Mouse (Mus musculus): ENCODE measurements at regions not wholly inside any gene's neighbourhood (a gene's known extent, or its start where the extent isn't known, plus 50 kb on each side); places are given as distances from the start of the nearest gene placed in this dataset.

GRCm38 (mm10) chr16:73120568-73120967 lies 812.5 kb downstream of the Robo1 start:
- DNase-seq (ENCODE audit: low read depth, low spot score) = peak; percentile 35
- TF ChIP-seq CHD2 (IDR thresholded peaks at IDR 0.05; ENCODE audit: low read depth, low read length) (no peak), ZNF384 (IDR thresholded peaks at IDR 0.05; ENCODE audit: low read depth, low read length) (peak; percentile 93)
- no peaks in the 10 kb centered on the region for H3K36me3 ChIP-seq (ENCODE audit: control insufficient read depth, insufficient read depth, low read length, poor library complexity, severe bottlenecking)
- H3K9me3 ChIP-seq (ENCODE audit: control insufficient read depth, insufficient read depth, low read depth, low read length) = no peaks in the 10 kb centered on the region
- no peak overlapping the region for H3K9ac ChIP-seq (ENCODE audit: insufficient read depth, low read depth, low read length, poor library complexity, severe bottlenecking)
- H3K27ac ChIP-seq (ENCODE audit: insufficient read depth, low read depth, low read length, poor library complexity, severe bottlenecking) = no peak overlapping the region
- peaks cover 0 to 2% of the 10 kb centered on the region in 2 experiments; a peak in 2 of 4 replicates for H3K4me1 ChIP-seq (ENCODE audit: control insufficient read depth in 2 of 2, insufficient read depth in 2 of 2, low read length in 2 of 2, poor library complexity in 1 of 2)
- no peak overlapping the region for H3K4me3 ChIP-seq (ENCODE audit: insufficient read depth in 1 of 2, low read depth in 1 of 2, low read length in 2 of 2, poor library complexity in 1 of 2, severe bottlenecking in 1 of 2)
- in situ Hi-C loops (cut with MboI; ENCODE audit: low sequenced_read_pairs in 2 of 2, unreplicated experiment in 2 of 2) = no loop called here

- in situ Hi-C loops (cut with MboI; ENCODE audit: low sequenced_read_pairs in 2 of 2, unreplicated experiment in 2 of 2) = no loop called here
- H3K9me3 ChIP-seq (ENCODE audit: control insufficient read depth, insufficient read depth, low read depth, low read length) = no peaks in the 10 kb centered on the region
- TF ChIP-seq MAFK (IDR thresholded peaks at IDR 0.05; ENCODE audit: insufficient read depth, low read depth, low read length) = no peak
- no peak for DNase-seq (ENCODE audit: low read depth, low spot score)
- H3K9ac ChIP-seq (ENCODE audit: insufficient read depth, low read depth, low read length, poor library complexity, severe bottlenecking) = no peak overlapping the region
- no peaks in the 10 kb centered on the region for H3K36me3 ChIP-seq (ENCODE audit: control insufficient read depth, insufficient read depth, low read length, poor library complexity, severe bottlenecking)
- H3K4me3 ChIP-seq (ENCODE audit: insufficient read depth in 1 of 2, low read depth in 1 of 2, low read length in 2 of 2, poor library complexity in 1 of 2, severe bottlenecking in 1 of 2) = no peak overlapping the region
- no peak overlapping the region for H3K27ac ChIP-seq (ENCODE audit: insufficient read depth, low read depth, low read length, poor library complexity, severe bottlenecking)
- peaks cover 0 to 2% of the 10 kb centered on the region in 2 experiments; a peak in 2 of 4 replicates for H3K4me1 ChIP-seq (ENCODE audit: control insufficient read depth in 2 of 2, insufficient read depth in 2 of 2, low read length in 2 of 2, poor library complexity in 1 of 2)
Observed at GRCm38 (mm10) chr16:73117338-73117737, 809.2 kb downstream of the Robo1 start.

GRCm38 (mm10) chr16:73108021-73108452 lies 799.9 kb downstream of the Robo1 start:
- no peak overlapping the region for H3K27ac ChIP-seq (ENCODE audit: insufficient read depth, low read depth, low read length, poor library complexity, severe bottlenecking)
- no peak overlapping the region for H3K4me3 ChIP-seq (ENCODE audit: insufficient read depth in 1 of 2, low read depth in 1 of 2, low read length in 2 of 2, poor library complexity in 1 of 2, severe bottlenecking in 1 of 2)
- no peak overlapping the region for H3K9ac ChIP-seq (ENCODE audit: insufficient read depth, low read depth, low read length, poor library complexity, severe bottlenecking)
- in situ Hi-C loops (cut with MboI; ENCODE audit: low sequenced_read_pairs in 2 of 2, unreplicated experiment in 2 of 2) = no loop called here
- no peak for DNase-seq (ENCODE audit: low read depth, low spot score)
- no peak for TF ChIP-seq CHD2 (IDR thresholded peaks at IDR 0.05; ENCODE audit: low read depth, low read length)
- TF ChIP-seq ZC3H11A (IDR thresholded peaks at IDR 0.05; ENCODE audit: borderline replicate concordance, low read depth, low read length) = no peak
- no peak for TF ChIP-seq MAFK (IDR thresholded peaks at IDR 0.05; ENCODE audit: insufficient read depth, low read depth, low read length)
- no peaks in the 10 kb centered on the region for H3K9me3 ChIP-seq (ENCODE audit: control insufficient read depth, insufficient read depth, low read depth, low read length)
- no peaks in the 10 kb centered on the region for H3K36me3 ChIP-seq (ENCODE audit: control insufficient read depth, insufficient read depth, low read length, poor library complexity, severe bottlenecking)
- H3K4me1 ChIP-seq (ENCODE audit: control insufficient read depth in 2 of 2, insufficient read depth in 2 of 2, low read length in 2 of 2, poor library complexity in 1 of 2) = no peaks in the 10 kb centered on the region

- Histone ChIP-seq H3K9me3 (ENCODE audit: control insufficient read depth, insufficient read depth, low read depth, low read length) (no peaks in the 10 kb centered on the region), H3K4me3 (ENCODE audit: insufficient read depth in 1 of 2, low read depth in 1 of 2, low read length in 2 of 2, poor library complexity in 1 of 2, severe bottlenecking in 1 of 2) (no peak overlapping the region), H3K9ac (ENCODE audit: insufficient read depth, low read depth, low read length, poor library complexity, severe bottlenecking) (no peak overlapping the region), H3K36me3 (ENCODE audit: control insufficient read depth, insufficient read depth, low read length, poor library complexity, severe bottlenecking) (no peaks in the 10 kb centered on the region), H3K4me1 (ENCODE audit: control insufficient read depth in 2 of 2, insufficient read depth in 2 of 2, low read length in 2 of 2, poor library complexity in 1 of 2) (no peaks in the 10 kb centered on the region), H3K27ac (ENCODE audit: insufficient read depth, low read depth, low read length, poor library complexity, severe bottlenecking) (no peak overlapping the region)
- in situ Hi-C loops (cut with MboI; ENCODE audit: low sequenced_read_pairs in 2 of 2, unreplicated experiment in 2 of 2) = no loop called here
- TF ChIP-seq ZNF384 (IDR thresholded peaks at IDR 0.05; ENCODE audit: low read depth, low read length) (no peak), CHD2 (IDR thresholded peaks at IDR 0.05; ENCODE audit: low read depth, low read length) (no peak), HCFC1 (IDR thresholded peaks at IDR 0.05; ENCODE audit: borderline replicate concordance, insufficient read depth, low read length) (no peak), MAFK (IDR thresholded peaks at IDR 0.05; ENCODE audit: insufficient read depth, low read depth, low read length) (no peak), ZC3H11A (IDR thresholded peaks at IDR 0.05; ENCODE audit: borderline replicate concordance, low read depth, low read length) (no peak)
- DNase-seq (ENCODE audit: low read depth, low spot score) = no peak
Observed at GRCm38 (mm10) chr16:73107608-73108007, 799.5 kb downstream of the Robo1 start.

GRCm38 (mm10) chr16:73105496-73105895 lies 797.4 kb downstream of the Robo1 start:
- Histone ChIP-seq H3K4me3 (ENCODE audit: insufficient read depth in 1 of 2, low read depth in 1 of 2, low read length in 2 of 2, poor library complexity in 1 of 2, severe bottlenecking in 1 of 2) (no peak overlapping the region), H3K36me3 (ENCODE audit: control insufficient read depth, insufficient read depth, low read length, poor library complexity, severe bottlenecking) (no peaks in the 10 kb centered on the region), H3K4me1 (ENCODE audit: control insufficient read depth in 2 of 2, insufficient read depth in 2 of 2, low read length in 2 of 2, poor library complexity in 1 of 2) (no peaks in the 10 kb centered on the region), H3K9me3 (ENCODE audit: control insufficient read depth, insufficient read depth, low read depth, low read length) (no peaks in the 10 kb centered on the region), H3K27ac (ENCODE audit: insufficient read depth, low read depth, low read length, poor library complexity, severe bottlenecking) (no peak overlapping the region), H3K9ac (ENCODE audit: insufficient read depth, low read depth, low read length, poor library complexity, severe bottlenecking) (no peak overlapping the region)
- DNase-seq (ENCODE audit: low read depth, low spot score) = no peak
- TF ChIP-seq ZC3H11A (IDR thresholded peaks at IDR 0.05; ENCODE audit: borderline replicate concordance, low read depth, low read length) (no peak), HCFC1 (IDR thresholded peaks at IDR 0.05; ENCODE audit: borderline replicate concordance, insufficient read depth, low read length) (no peak), CHD2 (IDR thresholded peaks at IDR 0.05; ENCODE audit: low read depth, low read length) (no peak)
- in situ Hi-C loops (cut with MboI; ENCODE audit: low sequenced_read_pairs in 2 of 2, unreplicated experiment in 2 of 2) = no loop called here

Measured in ES-E14 (cell line).